Mouse (Mus musculus): Measurements from ENCODE around the gene Mtmr12. TPM values are rescaled to one million over a fixed set of nuclear protein-coding genes. Genes with fewer than 3 reads are reported as not detected.
"Not testable (repeated sequence)": the region's sequence is repeated elsewhere in the genome, so short reads cannot be mapped to it uniquely, and the experiment has no call there.

Gene Mtmr12
- polyA plus RNA-seq, 1 experiment from 2014 or later: 15.5 TPM

DNA sequence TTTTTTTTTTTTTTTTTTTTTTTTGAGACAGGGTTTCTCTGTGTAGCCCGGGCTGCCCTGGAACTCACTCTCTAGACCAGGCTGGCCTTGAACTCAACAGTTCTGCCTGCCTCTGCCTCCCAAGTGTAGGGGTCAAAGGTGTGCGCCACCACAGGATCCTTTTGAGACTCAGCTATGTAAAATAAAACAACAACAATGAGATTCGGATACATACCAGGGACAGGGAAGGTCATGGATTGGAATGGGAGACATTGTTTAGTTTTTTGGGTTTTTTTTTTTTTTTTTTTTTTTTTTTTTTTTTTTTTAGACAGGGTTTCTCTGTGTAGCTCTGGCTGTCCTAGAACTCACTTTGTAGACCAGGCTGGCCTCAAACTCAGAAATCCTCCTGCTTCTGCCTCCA lies 12.5 kb downstream of the Mtmr12 start:
- not testable (repeated sequence) for H3K27ac ChIP-seq (replicated peaks; ENCODE audit: low read depth, low read length); H3K4me2 ChIP-seq (ENCODE audit: low read depth, low read length); H3K9ac ChIP-seq (ENCODE audit: low read depth, low read length); H3K4me3 ChIP-seq (ENCODE audit: low read depth, low read length); DNase-seq (ENCODE audit: low spot score); H3K27me3 ChIP-seq (replicated peaks; ENCODE audit: control insufficient read depth, insufficient read depth, low read length); H3K36me3 ChIP-seq (ENCODE audit: control insufficient read depth, insufficient read depth, low read length); ATAC-seq (ENCODE audit: low read depth); H3K9me3 ChIP-seq (ENCODE audit: control insufficient read depth, low read length)
- peaks cover 11% of the 10 kb centered on the region for H3K4me1 ChIP-seq (ENCODE audit: control insufficient read depth, insufficient read depth, low read length)
- WGBS: 86% methylated on average over 3 of the region's 3 CpGs

GRCm38 (mm10) chr15:12217849-12218248 lies 13.0 kb downstream of the Mtmr12 start:
- WGBS: 49% methylated on average over 5 of the region's 5 CpGs
- Histone ChIP-seq H3K9ac (ENCODE audit: low read depth, low read length) (no peak overlapping the region), H3K27ac (replicated peaks; ENCODE audit: low read depth, low read length) (no peak overlapping the region), H3K4me2 (ENCODE audit: low read depth, low read length) (no peak overlapping the region), H3K4me1 (ENCODE audit: control insufficient read depth, insufficient read depth, low read length) (peaks cover 13% of the 10 kb centered on the region), H3K4me3 (ENCODE audit: low read depth, low read length) (no peak overlapping the region), H3K27me3 (replicated peaks; ENCODE audit: control insufficient read depth, insufficient read depth, low read length) (no peaks in the 10 kb centered on the region), H3K36me3 (ENCODE audit: control insufficient read depth, insufficient read depth, low read length) (no peaks in the 10 kb centered on the region), H3K9me3 (ENCODE audit: control insufficient read depth, low read length) (no peaks in the 10 kb centered on the region)
- 0 out of 2 replicates have a peak, but pooled peaks have one; percentile 32 for ATAC-seq (ENCODE audit: low read depth)
- no peak for DNase-seq (ENCODE audit: low spot score)

GRCm38 (mm10) chr15:12218583-12219382 lies 14.0 kb downstream of the Mtmr12 start:
- no peak overlapping the region for H3K4me3 ChIP-seq (ENCODE audit: low read depth, low read length)
- no peaks in the 10 kb centered on the region for H3K27me3 ChIP-seq (replicated peaks; ENCODE audit: control insufficient read depth, insufficient read depth, low read length)
- no peak overlapping the region for H3K9ac ChIP-seq (ENCODE audit: low read depth, low read length)
- H3K4me1 ChIP-seq (ENCODE audit: control insufficient read depth, insufficient read depth, low read length): peaks cover 16% of the 10 kb centered on the region
- no peak overlapping the region for H3K27ac ChIP-seq (replicated peaks; ENCODE audit: low read depth, low read length)
- H3K4me2 ChIP-seq (ENCODE audit: low read depth, low read length): no peak overlapping the region
- no peak for DNase-seq (ENCODE audit: low spot score)
- 87% methylated on average over 11 of the region's 11 CpGs for WGBS
- no peaks in the 10 kb centered on the region for H3K36me3 ChIP-seq (ENCODE audit: control insufficient read depth, insufficient read depth, low read length)
- no peaks in the 10 kb centered on the region for H3K9me3 ChIP-seq (ENCODE audit: control insufficient read depth, low read length)
- no peak for ATAC-seq (ENCODE audit: low read depth)

GRCm38 (mm10) chr15:12221131-12221530 lies 16.3 kb downstream of the Mtmr12 start:
- DNase-seq (ENCODE audit: low spot score): no peak
- H3K4me3 ChIP-seq (ENCODE audit: low read depth, low read length): no peak overlapping the region
- no peak overlapping the region for H3K9ac ChIP-seq (ENCODE audit: low read depth, low read length)
- no peaks in the 10 kb centered on the region for H3K36me3 ChIP-seq (ENCODE audit: control insufficient read depth, insufficient read depth, low read length)
- peaks cover 16% of the 10 kb centered on the region for H3K4me1 ChIP-seq (ENCODE audit: control insufficient read depth, insufficient read depth, low read length)
- H3K27me3 ChIP-seq (replicated peaks; ENCODE audit: control insufficient read depth, insufficient read depth, low read length): no peaks in the 10 kb centered on the region
- H3K4me2 ChIP-seq (ENCODE audit: low read depth, low read length): no peak overlapping the region
- no peak for ATAC-seq (ENCODE audit: low read depth)
- no peak overlapping the region for H3K27ac ChIP-seq (replicated peaks; ENCODE audit: low read depth, low read length)
- no peaks in the 10 kb centered on the region for H3K9me3 ChIP-seq (ENCODE audit: control insufficient read depth, low read length)
- WGBS: 79% methylated on average over 13 of the region's 13 CpGs

- Histone ChIP-seq H3K4me3 (ENCODE audit: low read depth, low read length) (no peak overlapping the region), H3K9me3 (ENCODE audit: control insufficient read depth, low read length) (no peaks in the 10 kb centered on the region), H3K9ac (ENCODE audit: low read depth, low read length) (no peak overlapping the region), H3K27me3 (replicated peaks; ENCODE audit: control insufficient read depth, insufficient read depth, low read length) (no peaks in the 10 kb centered on the region), H3K4me1 (ENCODE audit: control insufficient read depth, insufficient read depth, low read length) (peaks cover 20% of the 10 kb centered on the region), H3K4me2 (ENCODE audit: low read depth, low read length) (no peak overlapping the region), H3K27ac (replicated peaks; ENCODE audit: low read depth, low read length) (peak overlapping the region; percentile 23; the same call in 1 of the 2 replicates), H3K36me3 (ENCODE audit: control insufficient read depth, insufficient read depth, low read length) (no peaks in the 10 kb centered on the region)
- ATAC-seq (ENCODE audit: low read depth) (no peak), DNase-seq (ENCODE audit: low spot score) (peak; percentile 25)
- WGBS: 30% methylated on average over 8 of the region's 8 CpGs
These were observed 17.9 kb downstream of the Mtmr12 start for GRCm38 (mm10) chr15:12222564-12223302.

DNA sequence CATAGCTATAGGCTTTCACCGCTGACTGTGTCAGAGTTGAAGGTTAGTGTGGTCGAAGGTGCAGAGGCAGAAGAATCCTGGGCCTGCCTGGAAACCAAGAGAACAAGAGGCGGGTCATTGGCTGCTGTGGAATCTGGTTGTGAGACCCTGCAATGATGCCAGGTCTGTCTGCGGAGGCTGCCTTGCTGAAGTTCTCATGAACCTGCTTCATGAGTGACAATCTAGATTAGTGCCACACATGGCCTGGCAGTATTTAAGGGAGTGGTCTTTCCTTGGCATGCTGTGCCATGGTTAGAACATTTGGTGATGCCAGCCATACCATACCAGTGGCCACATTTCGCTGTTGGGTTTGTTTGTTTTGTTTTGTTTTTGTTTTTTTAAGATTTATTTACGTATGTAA lies 18.6 kb downstream of the Mtmr12 start:
- WGBS: 79% methylated on average over 6 of the region's 6 CpGs

DNA sequence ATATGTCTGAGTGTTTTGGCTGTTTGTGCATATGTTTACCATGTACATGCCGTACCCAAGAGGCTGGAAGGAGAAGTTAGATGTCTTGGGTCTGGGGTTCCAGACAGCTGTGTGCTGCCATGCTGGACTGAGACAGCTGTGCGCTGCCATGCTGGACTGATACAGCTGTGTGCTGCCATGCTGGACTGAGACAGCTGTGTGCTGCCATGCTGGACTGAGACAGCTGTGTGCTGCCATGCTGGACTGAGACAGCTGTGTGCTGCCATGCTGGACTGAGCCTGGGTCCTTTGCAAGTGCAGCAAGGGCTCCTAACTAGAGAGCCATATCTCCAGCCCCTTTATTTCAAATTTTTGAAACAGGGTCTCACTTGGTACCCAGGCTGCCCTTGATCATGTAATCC lies 19.4 kb downstream of the Mtmr12 start:
- Histone ChIP-seq H3K36me3 (ENCODE audit: control insufficient read depth, insufficient read depth, low read length) (no peaks in the 10 kb centered on the region), H3K27ac (replicated peaks; ENCODE audit: low read depth, low read length) (no peak overlapping the region), H3K4me1 (ENCODE audit: control insufficient read depth, insufficient read depth, low read length) (peaks cover 20% of the 10 kb centered on the region), H3K4me3 (ENCODE audit: low read depth, low read length) (no peak overlapping the region), H3K4me2 (ENCODE audit: low read depth, low read length) (no peak overlapping the region), H3K27me3 (replicated peaks; ENCODE audit: control insufficient read depth, insufficient read depth, low read length) (no peaks in the 10 kb centered on the region), H3K9ac (ENCODE audit: low read depth, low read length) (no peak overlapping the region), H3K9me3 (ENCODE audit: control insufficient read depth, low read length) (no peaks in the 10 kb centered on the region)
- WGBS: 86% methylated on average over 2 of the region's 2 CpGs
- DNase-seq (ENCODE audit: low spot score): no peak
- ATAC-seq (ENCODE audit: low read depth): no peak

More for the DNA sequence above, 18.6 kb downstream of the Mtmr12 start:
- DNase-seq (ENCODE audit: low spot score): no peak
- ATAC-seq (ENCODE audit: low read depth): no peak
- H3K27me3 ChIP-seq (replicated peaks; ENCODE audit: control insufficient read depth, insufficient read depth, low read length): no peaks in the 10 kb centered on the region
- H3K9ac ChIP-seq (ENCODE audit: low read depth, low read length): no peak overlapping the region
- H3K4me3 ChIP-seq (ENCODE audit: low read depth, low read length): no peak overlapping the region
- no peaks in the 10 kb centered on the region for H3K36me3 ChIP-seq (ENCODE audit: control insufficient read depth, insufficient read depth, low read length)
- H3K4me2 ChIP-seq (ENCODE audit: low read depth, low read length): no peak overlapping the region
- no peaks in the 10 kb centered on the region for H3K9me3 ChIP-seq (ENCODE audit: control insufficient read depth, low read length)
- H3K27ac ChIP-seq (replicated peaks; ENCODE audit: low read depth, low read length): no peak overlapping the region
- H3K4me1 ChIP-seq (ENCODE audit: control insufficient read depth, insufficient read depth, low read length): peaks cover 20% of the 10 kb centered on the region

GRCm38 (mm10) chr15:12225062-12225461 lies 20.2 kb downstream of the Mtmr12 start:
- H3K27me3 ChIP-seq (replicated peaks; ENCODE audit: control insufficient read depth, insufficient read depth, low read length): no peaks in the 10 kb centered on the region
- no peak overlapping the region for H3K4me2 ChIP-seq (ENCODE audit: low read depth, low read length)
- H3K9ac ChIP-seq (ENCODE audit: low read depth, low read length): no peak overlapping the region
- no peak for ATAC-seq (ENCODE audit: low read depth)
- no peak overlapping the region for H3K4me3 ChIP-seq (ENCODE audit: low read depth, low read length)
- H3K36me3 ChIP-seq (ENCODE audit: control insufficient read depth, insufficient read depth, low read length): no peaks in the 10 kb centered on the region
- 65% methylated on average over 4 of the region's 4 CpGs for WGBS
- no peaks in the 10 kb centered on the region for H3K9me3 ChIP-seq (ENCODE audit: control insufficient read depth, low read length)
- no peak for DNase-seq (ENCODE audit: low spot score)
- H3K27ac ChIP-seq (replicated peaks; ENCODE audit: low read depth, low read length): no peak overlapping the region
- H3K4me1 ChIP-seq (ENCODE audit: control insufficient read depth, insufficient read depth, low read length): peaks cover 20% of the 10 kb centered on the region

All from embryonic facial prominence, embryonic 14.5 days (tissue).